Mouse (Mus musculus): ENCODE data around the gene Eid2. TPM values are rescaled to one million over a fixed set of nuclear protein-coding genes. Genes with fewer than 3 reads are reported as not detected.

Eid2 gene
- polyA plus RNA-seq, 1 experiment from 2014 or later, result 7.1 TPM

GRCm38 (mm10) chr7:28268042-28268531, 406 bp downstream of the Eid2 start:
- Histone ChIP-seq H3K27me3 (no peaks in the 10 kb centered on the region), H3K36me3 (replicated peaks) (peaks cover 35% of the 10 kb centered on the region), H3K4me2 (peak overlapping the region; percentile 77), H3K9me3 (0 out of 2 replicates have a peak, but pooled peaks cover 4% of the 10 kb centered on the region), H3K9ac (peak overlapping the region; percentile 98), H3K4me3 (replicated peaks) (peak overlapping the region; percentile 95), H3K27ac (peak overlapping the region; percentile 94), H3K4me1 (peaks cover 15% of the 10 kb centered on the region)
- 2% methylated on average over 62 of the region's 62 CpGs for WGBS
- ATAC-seq (ENCODE audit: low FRiP score), result peak; percentile 80

GRCm38 (mm10) chr7:28268576-28268975, 895 bp downstream of the Eid2 start:
- Histone ChIP-seq H3K4me1 (peaks cover 15% of the 10 kb centered on the region), H3K27ac (peak overlapping the region; percentile 94), H3K9me3 (0 out of 2 replicates have a peak, but pooled peaks cover 4% of the 10 kb centered on the region), H3K4me3 (replicated peaks) (peak overlapping the region; percentile 95), H3K4me2 (peak overlapping the region; percentile 77), H3K36me3 (replicated peaks) (peaks cover 38% of the 10 kb centered on the region), H3K9ac (peak overlapping the region; percentile 98), H3K27me3 (no peaks in the 10 kb centered on the region)
- WGBS, result 32% methylated on average over 16 of the region's 16 CpGs
- no peak for ATAC-seq (ENCODE audit: low FRiP score)

- H3K9ac ChIP-seq, result no peak overlapping the region
- H3K4me2 ChIP-seq, result no peak overlapping the region
- no peaks in the 10 kb centered on the region for H3K27me3 ChIP-seq
- peaks cover 15% of the 10 kb centered on the region for H3K4me1 ChIP-seq
- 0 out of 2 replicates have a peak, but pooled peaks cover 4% of the 10 kb centered on the region for H3K9me3 ChIP-seq
- no peak overlapping the region for H3K27ac ChIP-seq
- no peak overlapping the region for H3K4me3 ChIP-seq (replicated peaks)
- WGBS, result 94% methylated on average over 12 of the region's 12 CpGs
- H3K36me3 ChIP-seq (replicated peaks), result peaks cover 38% of the 10 kb centered on the region
- no peak for ATAC-seq (ENCODE audit: low FRiP score)
These were observed 1.7 kb downstream of the Eid2 start for GRCm38 (mm10) chr7:28269355-28269754.

GRCm38 (mm10) chr7:28271761-28272160, 4.1 kb downstream of the Eid2 start:
- ATAC-seq (ENCODE audit: low FRiP score), result no peak
- Histone ChIP-seq H3K27ac (no peak overlapping the region), H3K9me3 (0 out of 2 replicates have a peak, but pooled peaks cover 4% of the 10 kb centered on the region), H3K27me3 (no peaks in the 10 kb centered on the region), H3K4me1 (peaks cover 15% of the 10 kb centered on the region), H3K36me3 (replicated peaks) (peaks cover 38% of the 10 kb centered on the region), H3K4me3 (replicated peaks) (no peak overlapping the region), H3K4me2 (no peak overlapping the region), H3K9ac (no peak overlapping the region)
- 72% methylated on average over 3 of the region's 3 CpGs for WGBS

- peak; percentile 25; the same call in 1 of the 2 replicates for ATAC-seq (ENCODE audit: low FRiP score)
- H3K9ac ChIP-seq, result no peak overlapping the region
- no peaks in the 10 kb centered on the region for H3K9me3 ChIP-seq
- H3K27me3 ChIP-seq, result no peaks in the 10 kb centered on the region
- peaks cover 11% of the 10 kb centered on the region for H3K36me3 ChIP-seq (replicated peaks)
- no peak overlapping the region for H3K4me3 ChIP-seq (replicated peaks)
- H3K4me2 ChIP-seq, result no peak overlapping the region; the same call in 1 of the 2 replicates
- WGBS, result 63% methylated on average over 8 of the region's 8 CpGs
- peaks cover 12% of the 10 kb centered on the region for H3K4me1 ChIP-seq
- H3K27ac ChIP-seq, result no peak overlapping the region
These were observed 9.5 kb downstream of the Eid2 start for GRCm38 (mm10) chr7:28277237-28277614.

- Histone ChIP-seq H3K4me3 (replicated peaks) (peak within 1 kb of the TSS; percentile 66), H3K27ac (peak within 1 kb of the TSS; percentile 83), H3K36me3 (replicated peaks) (peaks cover 6% of the 10 kb centered on the region), H3K4me1 (peaks cover 12% of the 10 kb centered on the region), H3K9me3 (no peaks in the 10 kb centered on the region), H3K4me2 (peak within 1 kb of the TSS; percentile 70), H3K9ac (peak within 1 kb of the TSS; percentile 81), H3K27me3 (no peaks in the 10 kb centered on the region)
- peak; percentile 80 for ATAC-seq (ENCODE audit: low FRiP score)
- WGBS, result 3% methylated on average over 68 of the region's 68 CpGs
These were observed 10.1 kb downstream of the Eid2 start, which contains the start of gene Eid2b for GRCm38 (mm10) chr7:28277615-28278278. Gene Eid2b, plus strand, starts transcription at chr7:28277739.

- Histone ChIP-seq H3K4me3 (replicated peaks) (peak overlapping the region; percentile 66), H3K4me1 (peaks cover 12% of the 10 kb centered on the region), H3K27ac (peak overlapping the region; percentile 83; the same call in 1 of the 2 replicates), H3K27me3 (no peaks in the 10 kb centered on the region), H3K9me3 (no peaks in the 10 kb centered on the region), H3K9ac (peak overlapping the region; percentile 81), H3K4me2 (peak overlapping the region; percentile 70), H3K36me3 (replicated peaks) (peaks cover under 1% of the 10 kb centered on the region)
- ATAC-seq (ENCODE audit: low FRiP score), result no peak; the same call in 1 of the 2 replicates
- WGBS, result 92% methylated on average over 7 of the region's 7 CpGs
These were observed 10.6 kb downstream of the Eid2 start for GRCm38 (mm10) chr7:28278279-28278652.

- H3K36me3 ChIP-seq (replicated peaks), result no peaks in the 10 kb centered on the region
- ATAC-seq (ENCODE audit: low FRiP score), result no peak
- H3K27me3 ChIP-seq, result no peaks in the 10 kb centered on the region
- 82% methylated on average over 7 of the region's 7 CpGs for WGBS
- peaks cover 12% of the 10 kb centered on the region for H3K4me1 ChIP-seq
- no peak overlapping the region for H3K27ac ChIP-seq
- H3K9ac ChIP-seq, result no peak overlapping the region
- H3K4me3 ChIP-seq (replicated peaks), result no peak overlapping the region
- H3K4me2 ChIP-seq, result no peak overlapping the region
- H3K9me3 ChIP-seq, result no peaks in the 10 kb centered on the region
These were observed 12.9 kb downstream of the Eid2 start for GRCm38 (mm10) chr7:28280630-28281029.

- Histone ChIP-seq H3K4me3 (replicated peaks) (peak overlapping the region; percentile 26), H3K9me3 (no peaks in the 10 kb centered on the region), H3K27ac (no peak overlapping the region), H3K27me3 (peaks cover 70% of the 10 kb centered on the region), H3K4me1 (peaks cover 39% of the 10 kb centered on the region), H3K36me3 (replicated peaks) (no peaks in the 10 kb centered on the region), H3K9ac (no peak overlapping the region), H3K4me2 (peak overlapping the region; percentile 48)
- under 1% methylated on average over 16 of the region's 18 CpGs for WGBS
- 0 out of 2 replicates have a peak, but pooled peaks have one; percentile 10 for ATAC-seq (ENCODE audit: low FRiP score)
These were observed 22.5 kb downstream of the Eid2 start for GRCm38 (mm10) chr7:28290165-28290564.

GRCm38 (mm10) chr7:28290638-28291590, 23.2 kb downstream of the Eid2 start, which contains the start of gene Selenov:
Gene Selenov, minus strand, starts transcription at chr7:28291186.
- Histone ChIP-seq H3K4me1 (peaks cover 39% of the 10 kb centered on the region), H3K36me3 (replicated peaks) (no peaks in the 10 kb centered on the region), H3K9ac (no peak within 1 kb of the TSS), H3K27me3 (peaks cover 78% of the 10 kb centered on the region), H3K9me3 (no peaks in the 10 kb centered on the region), H3K4me3 (replicated peaks) (peak within 1 kb of the TSS; percentile 26), H3K27ac (no peak within 1 kb of the TSS), H3K4me2 (peak within 1 kb of the TSS; percentile 48)
- 1% methylated on average over 51 of the region's 52 CpGs for WGBS
- ATAC-seq (ENCODE audit: low FRiP score), result peak; percentile 36

- peak overlapping the region; percentile 82 for H3K4me2 ChIP-seq
- no peak overlapping the region for H3K27ac ChIP-seq
- peak overlapping the region; percentile 58 for H3K9ac ChIP-seq
- peak overlapping the region; percentile 53 for H3K4me3 ChIP-seq (replicated peaks)
- peaks cover 95% of the 10 kb centered on the region for H3K27me3 ChIP-seq
- H3K36me3 ChIP-seq (replicated peaks), result peaks cover 9% of the 10 kb centered on the region; the same call in 1 of the 2 replicates
- under 1% methylated on average over 61 of the region's 63 CpGs for WGBS
- H3K4me1 ChIP-seq, result peaks cover 39% of the 10 kb centered on the region
- no peaks in the 10 kb centered on the region for H3K9me3 ChIP-seq
- peak; percentile 47 for ATAC-seq (ENCODE audit: low FRiP score)
These were observed 26.8 kb downstream of the Eid2 start for GRCm38 (mm10) chr7:28294481-28294880.

All from forebrain, embryonic 12.5 days (tissue).